Mouse (Mus musculus) bone marrow macrophage, adult 2 months (primary cell): ENCODE data around the gene Tgfb2.

Experiments used
- CTCF ChIP-seq: IDR thresholded peaks from 2 replicates; pipeline ENCODE4 v1.5.1; 2012; ENCODE audit warnings: low read depth, mild to moderate bottlenecking, low read length, moderate library complexity
- POLR2A ChIP-seq: IDR thresholded peaks from 2 replicates; pipeline ENCODE4 v1.6.1; 2012; ENCODE audit warnings: mild to moderate bottlenecking, low read depth, low read length, borderline replicate concordance

DNA sequence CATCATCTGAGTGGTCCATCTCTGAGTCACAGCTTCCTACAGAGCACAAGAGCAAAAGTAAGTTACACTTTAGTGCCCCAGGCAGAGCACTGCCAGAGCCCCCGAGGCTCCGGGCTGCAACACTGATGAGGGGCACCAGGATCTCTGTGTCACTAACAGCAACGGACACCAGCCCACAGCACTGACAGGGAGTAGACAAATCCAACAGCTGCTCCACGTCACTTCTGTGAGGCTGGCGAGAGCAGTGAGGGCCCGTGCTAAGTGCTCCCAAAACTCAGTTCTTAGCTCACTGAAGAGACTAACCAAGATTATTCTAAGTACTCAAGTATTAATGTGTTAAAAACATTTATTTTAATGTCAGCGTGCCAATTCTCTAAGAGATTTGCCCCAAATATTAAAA lies 34.0 kb upstream of the Tgfb2 start:
- TF ChIP-seq CTCF (no peak), POLR2A (no peak)
